Mouse (Mus musculus): ENCODE measurements at regions not wholly inside any gene's neighbourhood (a gene's known extent, or its start where the extent isn't known, plus 50 kb on each side); places are given as distances from the start of the nearest gene placed in this dataset.

DNA sequence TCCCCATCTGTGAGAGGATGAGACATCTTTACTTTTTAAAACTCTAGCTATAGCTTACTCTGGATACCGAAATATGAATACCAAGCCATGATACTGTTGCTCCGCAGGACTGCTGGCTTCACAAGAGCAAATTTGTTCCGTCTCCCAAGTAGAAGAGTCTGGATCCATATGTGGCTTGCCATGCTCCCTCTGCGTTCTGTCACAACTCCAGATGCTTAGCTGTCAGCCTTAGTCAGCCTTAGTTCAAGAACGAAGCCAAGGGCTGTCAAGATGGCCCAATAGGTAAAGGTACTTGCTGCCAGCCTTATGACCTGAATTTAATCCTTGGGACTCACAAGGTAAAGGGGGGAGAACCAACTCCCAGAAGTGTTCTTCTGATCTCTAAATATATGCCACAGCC is 64.6 kb upstream of the Nabp1 start:
- TF ChIP-seq GATA1 (IDR thresholded peaks at IDR 0.05; ENCODE audit: borderline replicate concordance, low read length) (no peak), FLI1 (IDR thresholded peaks at IDR 0.05; ENCODE audit: low read length) (no peak)

Measured in megakaryocyte, embryonic 14.5 days (primary cell).